Mouse (Mus musculus): ENCODE results near the gene Olfr301.

Gene Olfr301

DNA sequence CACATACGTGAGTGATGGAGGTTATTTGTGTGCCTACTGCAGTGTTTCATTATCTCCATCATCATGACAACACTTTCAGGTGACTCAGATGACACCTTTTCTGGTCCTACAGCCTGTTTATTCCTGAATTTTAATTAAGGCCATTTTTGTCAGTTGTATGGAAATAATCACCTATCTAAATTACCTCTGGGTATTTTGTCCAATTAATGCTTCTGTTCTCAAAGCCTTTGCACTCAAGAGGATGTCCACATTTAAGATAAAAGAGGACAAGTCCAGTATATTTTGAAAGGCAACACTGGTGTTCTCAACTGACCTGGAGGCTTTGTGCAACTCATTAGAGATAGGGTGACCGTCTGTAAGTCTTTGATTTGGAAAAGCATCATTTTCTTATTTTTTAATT lies at the start of gene Olfr301:
Gene Olfr301, plus strand, starts transcription at position 301 of the 400 bp plus-strand sequence.
- in situ Hi-C loops (cut with MboI; ENCODE audit: low pct_unique_long_range_greater_than_20kb in 1 of 2, low sequenced_read_pairs in 2 of 2, unreplicated experiment in 1 of 2): no loop called here

DNA sequence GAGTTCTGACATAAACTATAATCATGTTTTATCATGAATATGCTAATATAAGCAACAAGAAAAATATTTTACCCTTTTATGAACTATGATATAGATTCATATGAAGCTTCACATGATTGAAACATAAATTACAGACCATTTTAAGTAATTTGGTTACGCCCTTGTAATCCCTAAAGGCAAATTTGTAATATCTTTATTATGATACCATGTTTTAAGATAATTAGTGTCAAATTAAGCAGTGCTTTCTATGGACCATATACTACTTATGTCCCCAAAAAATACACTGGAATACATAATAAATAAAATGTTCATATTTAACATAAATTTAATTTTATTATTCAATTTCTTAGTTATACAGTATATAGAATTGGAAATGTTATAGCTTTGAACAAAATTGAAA lies 36.8 kb upstream of the Olfr301 start, which contains the start of gene Olfr305:
Gene Olfr305, minus strand, starts transcription at position 101 of the 400 bp plus-strand sequence.
- in situ Hi-C loops (cut with MboI; ENCODE audit: low pct_unique_long_range_greater_than_20kb in 1 of 2, low sequenced_read_pairs in 2 of 2, unreplicated experiment in 1 of 2): no loop called here

DNA sequence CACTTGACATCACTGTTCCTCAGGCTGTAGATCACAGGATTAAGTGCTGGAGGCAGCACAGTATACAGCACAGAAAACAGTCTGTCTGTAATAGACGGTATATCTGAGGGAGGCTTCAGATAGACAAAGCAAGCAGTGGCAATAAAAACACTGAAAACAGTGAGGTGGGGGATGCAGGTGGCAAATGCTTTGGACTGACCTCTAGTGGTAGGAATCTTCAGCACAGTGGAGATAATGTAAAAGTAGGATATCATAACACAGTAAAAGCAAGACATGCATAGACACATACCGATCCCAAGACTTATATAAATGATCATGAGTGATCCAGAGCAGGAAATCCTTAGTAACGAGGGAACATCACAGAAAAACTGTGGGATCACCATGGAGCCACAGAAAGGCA lies 17.9 kb upstream of the Olfr301 start:
- in situ Hi-C loops (cut with MboI; ENCODE audit: low pct_unique_long_range_greater_than_20kb in 1 of 2, low sequenced_read_pairs in 2 of 2, unreplicated experiment in 1 of 2): no loop called here

DNA sequence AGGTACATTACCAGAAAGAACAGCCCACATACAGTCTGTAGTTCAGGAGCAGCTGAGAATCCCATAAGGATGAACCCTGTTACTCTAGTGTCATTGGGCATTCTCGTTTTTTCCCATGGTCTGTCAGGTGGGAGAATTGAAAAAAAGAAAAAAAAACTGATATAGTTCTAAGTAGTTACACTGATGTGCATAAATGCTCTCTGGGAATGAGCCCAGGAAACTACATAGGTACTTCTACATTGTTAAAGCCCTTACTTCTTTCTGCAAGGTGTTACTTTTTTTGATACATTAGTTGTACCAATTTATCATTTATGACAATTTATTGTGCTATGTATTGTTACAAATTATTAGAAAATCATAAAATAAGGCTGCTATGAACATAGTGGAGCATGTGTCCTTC lies 17.1 kb upstream of the Olfr301 start, which contains the start of gene Olfr304:
Gene Olfr304, minus strand, starts transcription at position 101 of the 400 bp plus-strand sequence.
- in situ Hi-C loops (cut with MboI; ENCODE audit: low pct_unique_long_range_greater_than_20kb in 1 of 2, low sequenced_read_pairs in 2 of 2, unreplicated experiment in 1 of 2): no loop called here

DNA sequence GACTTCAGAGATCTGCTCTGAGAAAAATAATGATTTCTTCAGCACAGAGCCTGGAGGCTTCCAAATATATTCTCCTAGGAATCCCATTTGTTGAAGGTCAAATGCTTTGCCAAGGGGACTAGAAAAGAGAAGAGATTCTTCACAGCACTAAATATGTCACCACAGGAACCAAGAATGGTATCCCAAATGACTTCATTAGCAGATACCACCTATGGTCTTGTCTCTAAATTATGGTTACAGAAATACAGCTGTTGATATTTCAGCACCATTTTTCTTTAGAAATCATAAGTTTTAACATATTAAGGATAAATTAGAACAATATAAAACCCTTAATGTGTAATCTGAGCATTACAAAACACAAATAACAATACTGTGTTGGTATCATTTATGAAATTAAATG lies 6.0 kb upstream of the Olfr301 start, which contains the start of gene Olfr303:
Gene Olfr303, minus strand, starts transcription at position 101 of the 400 bp plus-strand sequence.
- in situ Hi-C loops (cut with MboI; ENCODE audit: low pct_unique_long_range_greater_than_20kb in 1 of 2, low sequenced_read_pairs in 2 of 2, unreplicated experiment in 1 of 2): no loop called here

DNA sequence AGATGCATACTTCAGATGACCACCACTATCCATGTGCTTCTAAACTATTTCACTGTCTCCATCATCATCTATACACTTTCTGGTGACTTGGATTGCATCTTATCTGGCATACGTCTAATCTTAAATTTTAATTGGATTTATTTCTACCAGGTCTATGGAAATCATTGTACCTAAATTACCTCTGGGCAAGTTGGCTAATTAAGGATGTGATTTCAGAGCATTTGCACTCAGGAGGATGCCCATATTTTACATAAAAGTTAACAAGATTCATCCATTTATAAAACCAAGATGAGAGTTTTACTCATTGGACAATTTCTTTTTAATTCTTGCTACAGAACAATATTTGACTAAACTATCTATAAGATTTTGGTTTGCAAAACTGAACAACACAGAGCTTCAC lies 56.0 kb downstream of the Olfr301 start, which contains the start of gene Olfr299:
Gene Olfr299, plus strand, starts transcription at position 301 of the 400 bp plus-strand sequence.
- in situ Hi-C loops (cut with MboI; ENCODE audit: low pct_unique_long_range_greater_than_20kb in 1 of 2, low sequenced_read_pairs in 2 of 2, unreplicated experiment in 1 of 2): no loop called here
